Comparison of ENCODE assay signal across 8 mouse cellular contexts in genomic region chr15:83148801-83149195, GRCm38 (mm10). TPM values are rescaled to one million over a fixed set of nuclear protein-coding genes. Genes with fewer than 3 reads are reported as not detected.
DNase-seq lines count a peak whose midpoint lies in the region; ATAC-seq and TF ChIP-seq lines count a peak whose summit lies in the region.

No protein-coding gene starts in this region.

- DNase-seq in heart, adult 8-10 months (ENCODE audit: low spot score): no peak
- DNase-seq in ES-E14 (ENCODE audit: low read depth, low spot score): no peak
- no peak for DNase-seq in forebrain, embryonic 11.5 days (ENCODE audit: low spot score)
- DNase-seq in stomach, postnatal 0 days (ENCODE audit: low spot score): peak; percentile 84
- DNase-seq in cerebellum, adult 8-10 months: no peak
- no peak for DNase-seq in right cerebral cortex, postnatal 25 days

- H3K36me3 ChIP-seq in heart, embryonic 11.5 days (ENCODE audit: control insufficient read depth, insufficient read depth, low read length): peaks cover 15% of the 10 kb centered on the region
- H3K36me3 ChIP-seq in ES-E14 (ENCODE audit: control insufficient read depth, insufficient read depth, low read length, poor library complexity, severe bottlenecking): peaks cover 21% of the 10 kb centered on the region
- H3K36me3 ChIP-seq in forebrain, embryonic 11.5 days (ENCODE audit: control insufficient read depth, insufficient read depth, low read length): peaks cover 9% of the 10 kb centered on the region; the same call in 1 of the 2 replicates
- peaks cover 52% of the 10 kb centered on the region for H3K36me3 ChIP-seq in liver, embryonic 12.5 days
- no peaks in the 10 kb centered on the region for H3K36me3 ChIP-seq in stomach, postnatal 0 days (ENCODE audit: control insufficient read depth, insufficient read depth, low read length)

- TF ChIP-seq EP300 in stomach, postnatal 0 days (optimal IDR thresholded peaks at IDR 0.05): no peak

- peak overlapping the region; percentile 97 for H3K27ac ChIP-seq in heart, embryonic 11.5 days (ENCODE audit: low read depth, low read length)
- H3K27ac ChIP-seq in ES-E14 (ENCODE audit: insufficient read depth, low read depth, low read length, poor library complexity, severe bottlenecking): peak overlapping the region; percentile 81
- peak overlapping the region; percentile 96 for H3K27ac ChIP-seq in forebrain, embryonic 11.5 days (ENCODE audit: low read depth, low read length)
- peak overlapping the region; percentile 96 for H3K27ac ChIP-seq in liver, embryonic 12.5 days
- H3K27ac ChIP-seq in stomach, postnatal 0 days (replicated peaks): peak overlapping the region; percentile 99

- TF ChIP-seq CTCF in stomach, postnatal 0 days (IDR thresholded peaks at IDR 0.05; ENCODE audit: low read depth): no peak

- H3K4me3 ChIP-seq in heart, embryonic 11.5 days (ENCODE audit: low read depth, low read length): peak overlapping the region; percentile 96
- peak overlapping the region; percentile 92 to 97 for H3K4me3 ChIP-seq in ES-E14 (ENCODE audit: insufficient read depth in 1 of 2, low read depth in 1 of 2, low read length in 2 of 2, poor library complexity in 1 of 2, severe bottlenecking in 1 of 2)
- H3K4me3 ChIP-seq in forebrain, embryonic 11.5 days (ENCODE audit: low read depth, low read length): peak overlapping the region; percentile 94
- peak overlapping the region; percentile 90 for H3K4me3 ChIP-seq in liver, embryonic 12.5 days
- H3K4me3 ChIP-seq in stomach, postnatal 0 days (ENCODE audit: low read depth, low read length): peak overlapping the region; percentile 91

- ATAC-seq in heart, embryonic 11.5 days (replicated peaks; ENCODE audit: insufficient number of reproducible peaks, low FRiP score, low TSS enrichment): peak; percentile 81
- ATAC-seq in forebrain, embryonic 11.5 days (replicated peaks; ENCODE audit: low FRiP score): peak; percentile 83
- ATAC-seq in liver, embryonic 12.5 days: peak; percentile 85
- peak; percentile 82 for ATAC-seq in stomach, postnatal 0 days (ENCODE audit: low FRiP score, low TSS enrichment)

- peaks cover 5% of the 10 kb centered on the region for H3K4me1 ChIP-seq in heart, embryonic 11.5 days (ENCODE audit: control insufficient read depth, insufficient read depth, low read length)
- peaks cover 2 to 5% of the 10 kb centered on the region in 2 experiments; a peak in 3 of 4 replicates for H3K4me1 ChIP-seq in ES-E14 (ENCODE audit: control insufficient read depth in 2 of 2, insufficient read depth in 2 of 2, low read length in 2 of 2, poor library complexity in 1 of 2)
- H3K4me1 ChIP-seq in forebrain, embryonic 11.5 days (replicated peaks; ENCODE audit: control insufficient read depth, insufficient read depth, low read length): peaks cover 7% of the 10 kb centered on the region; the same call in 1 of the 2 replicates
- peaks cover 65% of the 10 kb centered on the region for H3K4me1 ChIP-seq in liver, embryonic 12.5 days
- peaks cover 4% of the 10 kb centered on the region; the same call in 1 of the 2 replicates for H3K4me1 ChIP-seq in stomach, postnatal 0 days (replicated peaks; ENCODE audit: control insufficient read depth, insufficient read depth)

- H3K9me3 ChIP-seq in heart, embryonic 11.5 days (replicated peaks; ENCODE audit: control insufficient read depth, low read length): no peaks in the 10 kb centered on the region
- H3K9me3 ChIP-seq in ES-E14 (ENCODE audit: control insufficient read depth, insufficient read depth, low read depth, low read length): no peaks in the 10 kb centered on the region
- no peaks in the 10 kb centered on the region for H3K9me3 ChIP-seq in forebrain, embryonic 11.5 days (ENCODE audit: control insufficient read depth, low read length)
- no peaks in the 10 kb centered on the region for H3K9me3 ChIP-seq in liver, embryonic 12.5 days (replicated peaks)
- no peaks in the 10 kb centered on the region for H3K9me3 ChIP-seq in stomach, postnatal 0 days (ENCODE audit: control insufficient read depth, low read length)

- WGBS in heart, embryonic 11.5 days (ENCODE audit: insufficient replicate concordance): 1% methylated on average over 41 of the region's 41 CpGs
- WGBS in forebrain, embryonic 11.5 days: under 1% methylated on average over 37 of the region's 41 CpGs
- under 1% methylated on average over 41 of the region's 41 CpGs for WGBS in liver, embryonic 12.5 days (ENCODE audit: insufficient replicate concordance)
- under 1% methylated on average over 21 of the region's 41 CpGs for WGBS in stomach, postnatal 0 days

- in situ Hi-C loops in ES-E14 (cut with MboI; ENCODE audit: low sequenced_read_pairs in 2 of 2, unreplicated experiment in 2 of 2): no loop called here

- H3K4me2 ChIP-seq in heart, embryonic 11.5 days: peak overlapping the region; percentile 94
- H3K4me2 ChIP-seq in forebrain, embryonic 11.5 days (ENCODE audit: low read depth, low read length, severe bottlenecking): peak overlapping the region; percentile 90
- peak overlapping the region; percentile 88 for H3K4me2 ChIP-seq in liver, embryonic 12.5 days
- peak overlapping the region; percentile 82 for H3K4me2 ChIP-seq in stomach, postnatal 0 days (replicated peaks; ENCODE audit: low read depth)

- no peaks in the 10 kb centered on the region for H3K27me3 ChIP-seq in heart, embryonic 11.5 days (ENCODE audit: control insufficient read depth, insufficient read depth, low read length)
- no peaks in the 10 kb centered on the region for H3K27me3 ChIP-seq in forebrain, embryonic 11.5 days (ENCODE audit: control insufficient read depth, insufficient read depth, low read length)
- H3K27me3 ChIP-seq in liver, embryonic 12.5 days (replicated peaks): no peaks in the 10 kb centered on the region
- H3K27me3 ChIP-seq in stomach, postnatal 0 days (ENCODE audit: control insufficient read depth, insufficient read depth, low read length): no peaks in the 10 kb centered on the region

- peak overlapping the region; percentile 97 for H3K9ac ChIP-seq in heart, embryonic 11.5 days (ENCODE audit: low read depth, low read length)
- H3K9ac ChIP-seq in ES-E14 (ENCODE audit: insufficient read depth, low read depth, low read length, poor library complexity, severe bottlenecking): peak overlapping the region; percentile 97
- H3K9ac ChIP-seq in forebrain, embryonic 11.5 days (ENCODE audit: low read length): peak overlapping the region; percentile 96
- H3K9ac ChIP-seq in liver, embryonic 12.5 days: peak overlapping the region; percentile 96
- H3K9ac ChIP-seq in stomach, postnatal 0 days (ENCODE audit: low read length): peak overlapping the region; percentile 98

TF ChIP-seq in ES-E14, 5 proteins besides CTCF, POLR2A, EP300 and RAD21:
- no peak for TF ChIP-seq ZC3H11A (IDR thresholded peaks at IDR 0.05; ENCODE audit: borderline replicate concordance, low read depth, low read length)
- TF ChIP-seq ZNF384 (IDR thresholded peaks at IDR 0.05; ENCODE audit: low read depth, low read length): no peak
- TF ChIP-seq CHD2 (IDR thresholded peaks at IDR 0.05; ENCODE audit: low read depth, low read length): no peak
- TF ChIP-seq MAFK (IDR thresholded peaks at IDR 0.05; ENCODE audit: insufficient read depth, low read depth, low read length): no peak
- TF ChIP-seq HCFC1 (IDR thresholded peaks at IDR 0.05; ENCODE audit: borderline replicate concordance, insufficient read depth, low read length): no peak

RNA-seq across cellular contexts. Expression of gene Poldip3, which starts 0.4 kb away (rescaled TPM):
- polyA plus RNA-seq in heart, embryonic 11.5 days (2014; fragmentation: Nextera tagmentation; extraction: Ambion mirVana): 88.5 and 89.4 TPM in 2 replicates
- total RNA-seq in heart, adult 8-10 months (2022): 10 to 100 TPM; 23.5 to 27.1 (median 26.2) TPM
- total RNA-seq in ES-E14 (2012; rRNA removed): 104 and 165 TPM in 2 replicates
- 183 and 196 TPM in 2 replicates for polyA plus RNA-seq in forebrain, embryonic 11.5 days (2014; fragmentation: Nextera tagmentation; extraction: Ambion mirVana)
- 83.0 and 86.7 TPM in 2 replicates for polyA plus RNA-seq in liver, embryonic 12.5 days (2016; fragmentation: Nextera tagmentation; extraction: Ambion mirVana)
- 56.3 and 58.7 TPM in 2 replicates for polyA plus RNA-seq in stomach, postnatal 0 days (2015; fragmentation: Nextera tagmentation; extraction: Ambion mirVana)

RNA-seq across cellular contexts. Expression of gene Cyb5r3, which starts 23.6 kb away (rescaled TPM):
- 154 and 162 TPM in 2 replicates for polyA plus RNA-seq in heart, embryonic 11.5 days (2014; fragmentation: Nextera tagmentation; extraction: Ambion mirVana)
- 100 to 1,000 TPM in 2 of 4 experiments, 10 to 100 TPM in 2; 81.4 to 113 (median 96.2) TPM for total RNA-seq in heart, adult 8-10 months (2022)
- total RNA-seq in ES-E14 (2012; rRNA removed): 81.5 and 94.2 TPM in 2 replicates
- 161 and 181 TPM in 2 replicates for polyA plus RNA-seq in forebrain, embryonic 11.5 days (2014; fragmentation: Nextera tagmentation; extraction: Ambion mirVana)
- polyA plus RNA-seq in liver, embryonic 12.5 days (2016; fragmentation: Nextera tagmentation; extraction: Ambion mirVana): 151 and 172 TPM in 2 replicates
- polyA plus RNA-seq in stomach, postnatal 0 days (2015; fragmentation: Nextera tagmentation; extraction: Ambion mirVana): 117 and 145 TPM in 2 replicates

RNA-seq across cellular contexts. Expression of gene Rrp7a, which starts 26.2 kb away (rescaled TPM):
- polyA plus RNA-seq in heart, embryonic 11.5 days (2014; fragmentation: Nextera tagmentation; extraction: Ambion mirVana): 34.9 and 42.7 TPM in 2 replicates
- total RNA-seq in heart, adult 8-10 months (2022): 10 to 100 TPM; 38.9 to 42.7 (median 40.5) TPM
- total RNA-seq in ES-E14 (2012; rRNA removed): 103 and 114 TPM in 2 replicates
- polyA plus RNA-seq in forebrain, embryonic 11.5 days (2014; fragmentation: Nextera tagmentation; extraction: Ambion mirVana): 71.2 and 79.7 TPM in 2 replicates
- polyA plus RNA-seq in liver, embryonic 12.5 days (2016; fragmentation: Nextera tagmentation; extraction: Ambion mirVana): 36.5 and 42.3 TPM in 2 replicates
- polyA plus RNA-seq in stomach, postnatal 0 days (2015; fragmentation: Nextera tagmentation; extraction: Ambion mirVana): 39.9 and 44.8 TPM in 2 replicates

RNA-seq across cellular contexts. Expression of gene Serhl, which starts 59.5 kb away (rescaled TPM):
- polyA plus RNA-seq in heart, embryonic 11.5 days (2014; fragmentation: Nextera tagmentation; extraction: Ambion mirVana): 56.4 and 68.5 TPM in 2 replicates
- 10 to 100 TPM; 47.4 to 64.0 (median 62.0) TPM for total RNA-seq in heart, adult 8-10 months (2022)
- 16.3 and 16.4 TPM in 2 replicates for total RNA-seq in ES-E14 (2012; rRNA removed)
- polyA plus RNA-seq in forebrain, embryonic 11.5 days (2014; fragmentation: Nextera tagmentation; extraction: Ambion mirVana): 46.0 and 47.3 TPM in 2 replicates
- polyA plus RNA-seq in liver, embryonic 12.5 days (2016; fragmentation: Nextera tagmentation; extraction: Ambion mirVana): 24.5 and 28.0 TPM in 2 replicates
- polyA plus RNA-seq in stomach, postnatal 0 days (2015; fragmentation: Nextera tagmentation; extraction: Ambion mirVana): 51.5 and 61.6 TPM in 2 replicates
